In genomic region chr1:80412521-80412920, GRCm38 (mm10) we compare ENCODE assay signal across 26 mouse cellular contexts. TPM values are rescaled to one million over a fixed set of nuclear protein-coding genes. Genes with fewer than 3 reads are reported as not detected.
A peak's percentile ranks its signal among the peaks of the same experiment; 100 is the strongest.
DNase-seq lines count a peak whose midpoint lies in the region; ATAC-seq and TF ChIP-seq lines count a peak whose summit lies in the region.
"Had no signal": no experiment of that assay in that cellular context is flagged by ENCODE, and none has a peak within 500 bp of the region (broad histone marks: within the 10 kb centered on the region; RNA-seq: fewer than 3 reads in every experiment).

No protein-coding gene starts in this region.

- TF ChIP-seq CTCF in CH12.LX (conservative IDR thresholded peaks at IDR 0.05 in 1 of 2, IDR thresholded peaks at IDR 0.05 in 1 of 2; ENCODE audit: low read depth in 2 of 2, low read length in 2 of 2): no peak

- peak; percentile 6; the same call in 1 of the 2 replicates for TF ChIP-seq EP300 in CH12.LX (IDR thresholded peaks at IDR 0.05; ENCODE audit: low read length)

- DNase-seq in CH12.LX (ENCODE audit: extremely low read depth): no peak
- DNase-seq in naive thymus-derived CD4-positive, alpha-beta T cell, adult 2 months (ENCODE audit: low read depth): peak; percentile 45
- peak; percentile 19 to 31 for DNase-seq in thymus, postnatal 10 days (ENCODE audit: low spot score in 2 of 2)
- peak; percentile 38 for DNase-seq in thymus, postnatal 4 days
- no peak for DNase-seq in urinary bladder, adult 2 months (ENCODE audit: low spot score)
- no peak for DNase-seq in forebrain, embryonic 11.5 days (ENCODE audit: low spot score)
- no peak for DNase-seq in ovary, postnatal 36 days (ENCODE audit: low spot score)
- DNase-seq: adrenal gland, adult 8-10 months; adrenal gland, postnatal 36 days; cerebellum, adult 2 months; cerebellum, postnatal 14 days; gastrocnemius, postnatal 14 days; heart, adult 2 months had no signal

- in situ Hi-C loops in CH12.LX (cut with MboI; ENCODE audit: low pct_ligation_motif_present, low pct_unique_long_range_greater_than_20kb, low sequenced_read_pairs): loop anchor here (5.0 to 10.0 kb wide), 2 partner anchors 90 to 228 kb away; no protein-coding TSS in a partner anchor

- peak overlapping the region; percentile 33; the same call in 1 of the 2 replicates for H3K4me2 ChIP-seq in CH12.LX (ENCODE audit: insufficient read depth, low read depth, poor library complexity, severe bottlenecking)
- no peak overlapping the region for H3K4me2 ChIP-seq in forebrain, embryonic 11.5 days (ENCODE audit: low read depth, low read length, severe bottlenecking)
- H3K4me2 ChIP-seq: embryonic facial prominence, embryonic 12.5 days; forebrain, embryonic 12.5 days; heart, embryonic 11.5 days; heart, embryonic 15.5 days; hindbrain, embryonic 15.5 days had no signal

- H3K9me3 ChIP-seq in CH12.LX (replicated peaks; ENCODE audit: low read length): peaks cover 3% of the 10 kb centered on the region
- H3K9me3 ChIP-seq in forebrain, embryonic 11.5 days (ENCODE audit: control insufficient read depth, low read length): no peaks in the 10 kb centered on the region
- H3K9me3 ChIP-seq: embryonic facial prominence, embryonic 12.5 days; forebrain, embryonic 12.5 days; G1E; heart, embryonic 15.5 days; hindbrain, embryonic 15.5 days had no signal

- no peaks in the 10 kb centered on the region for H3K79me2 ChIP-seq in CH12.LX (replicated peaks; ENCODE audit: control insufficient read depth, extremely low read depth, insufficient read depth, poor library complexity, severe bottlenecking)

- dilution Hi-C loops in CH12.LX (cut with MboI; ENCODE audit: extremely low pct_ligation_motif_present, extremely low pct_unique_long_range_greater_than_20kb, low sequenced_read_pairs): no loop called here

- 0 out of 2 replicates have a peak overlapping the region, but pooled peaks have one; percentile 1 for H3K9ac ChIP-seq in CH12.LX (ENCODE audit: insufficient read depth, low read depth)
- no peak overlapping the region for H3K9ac ChIP-seq in forebrain, embryonic 11.5 days (ENCODE audit: low read length)
- H3K9ac ChIP-seq: embryonic facial prominence, embryonic 12.5 days; forebrain, embryonic 12.5 days; heart, embryonic 15.5 days; hindbrain, embryonic 15.5 days had no signal

- no peak overlapping the region for H3K4me3 ChIP-seq in CH12.LX (replicated peaks in 1 of 3; ENCODE audit: low read depth in 2 of 3, low read length in 2 of 3, poor library complexity in 1 of 3)
- H3K4me3 ChIP-seq in forebrain, embryonic 11.5 days (ENCODE audit: low read depth, low read length): no peak overlapping the region
- H3K4me3 ChIP-seq: embryonic facial prominence, embryonic 12.5 days; forebrain, embryonic 12.5 days; heart, adult 2 months; heart, embryonic 15.5 days; hindbrain, embryonic 15.5 days had no signal

- TF ChIP-seq RAD21 in CH12.LX (IDR thresholded peaks at IDR 0.05; ENCODE audit: low read depth, low read length): no peak

- H3K36me3 ChIP-seq in CH12.LX (replicated peaks in 1 of 2; ENCODE audit: control insufficient read depth in 1 of 2, insufficient read depth in 1 of 2, low read length in 1 of 2): peaks cover 0 to 3% of the 10 kb centered on the region in 2 experiments
- no peaks in the 10 kb centered on the region for H3K36me3 ChIP-seq in forebrain, embryonic 11.5 days (ENCODE audit: control insufficient read depth, insufficient read depth, low read length)
- H3K36me3 ChIP-seq: embryonic facial prominence, embryonic 12.5 days; forebrain, embryonic 12.5 days; G1E; heart, embryonic 15.5 days; hindbrain, embryonic 15.5 days had no signal

- TF ChIP-seq POLR2A in CH12.LX (IDR thresholded peaks at IDR 0.05; ENCODE audit: low read depth, low read length): no peak

- peak overlapping the region; percentile 24 for H3K27ac ChIP-seq in CH12.LX (ENCODE audit: insufficient read depth, low read depth)
- no peak overlapping the region for H3K27ac ChIP-seq in forebrain, embryonic 11.5 days (ENCODE audit: low read depth, low read length)
- H3K27ac ChIP-seq: embryonic facial prominence, embryonic 12.5 days; forebrain, embryonic 12.5 days; heart, adult 2 months; heart, embryonic 15.5 days; hindbrain, embryonic 15.5 days had no signal

- no peak for ATAC-seq in forebrain, embryonic 11.5 days (replicated peaks; ENCODE audit: low FRiP score)
- ATAC-seq: forebrain, embryonic 16.5 days; inflammation-experienced regulatory T-cells, adult 6 months had no signal

- no peaks in the 10 kb centered on the region for H3K27me3 ChIP-seq in CH12.LX (replicated peaks)
- H3K27me3 ChIP-seq in forebrain, embryonic 11.5 days (ENCODE audit: control insufficient read depth, insufficient read depth, low read length): peaks cover 4% of the 10 kb centered on the region
- H3K27me3 ChIP-seq: embryonic facial prominence, embryonic 12.5 days; heart, embryonic 15.5 days; hindbrain, embryonic 15.5 days had no signal

- 79% methylated on average over 2 of the region's 2 CpGs for WGBS in forebrain, embryonic 11.5 days

- H3K4me1 ChIP-seq in CH12.LX (ENCODE audit: control insufficient read depth in 1 of 2, insufficient read depth in 2 of 2): peaks cover 16 to 82% of the 10 kb centered on the region in 2 experiments
- no peaks in the 10 kb centered on the region; the same call in 1 of the 2 replicates for H3K4me1 ChIP-seq in forebrain, embryonic 11.5 days (replicated peaks; ENCODE audit: control insufficient read depth, insufficient read depth, low read length)
- H3K4me1 ChIP-seq: embryonic facial prominence, embryonic 12.5 days; forebrain, embryonic 12.5 days; hindbrain, embryonic 15.5 days had no signal

TF ChIP-seq in CH12.LX, 34 proteins besides CTCF, POLR2A, EP300 and RAD21:
- TF ChIP-seq MAX (IDR thresholded peaks at IDR 0.05; ENCODE audit: low read length) (peak; percentile 16; the same call in 1 of the 2 replicates), IRF4 (IDR thresholded peaks at IDR 0.05; ENCODE audit: low read depth, low read length) (no peak), TBP (conservative IDR thresholded peaks at IDR 0.05; ENCODE audit: low read depth, low read length) (0 out of 2 replicates have a peak, but pooled peaks have one; percentile 24)
TF ChIP-seq in CH12.LX: peak in this region for 2.

RNA-seq across cellular contexts. Expression of gene Gm45261, which starts 48.7 kb away (rescaled TPM):
- total RNA-seq in CH12.LX (2012; rRNA removed): not detected in 2 replicates
- total RNA-seq in CH12.LX (2014; rRNA removed): not detected in 2 replicates
- not detected in 2 replicates for polyA plus RNA-seq in CH12.LX (2012; ENCODE audit: insufficient read length, low read depth)
- polyA plus RNA-seq in urinary bladder, adult 2 months (2012; rRNA removed): not detected in 2 replicates
- polyA plus RNA-seq in forebrain, embryonic 11.5 days (2014; fragmentation: Nextera tagmentation; extraction: Ambion mirVana): not detected in 2 replicates
- total RNA-seq: adrenal gland, adult 8-10 months; adrenal gland, postnatal 36 days; G1E; gastrocnemius, postnatal 14 days; heart, adult 2 months; heart, postnatal 25 days had no signal
- polyA plus RNA-seq: cerebellum, adult 2 months; cortical plate, adult 2 months; embryonic facial prominence, embryonic 12.5 days; forebrain, embryonic 12.5 days; forebrain, embryonic 16.5 days; frontal cortex, adult 2 months; G1E; gonadal fat pad, adult 2 months; heart, adult 2 months; heart, embryonic 11.5 days; heart, embryonic 15.5 days; hindbrain, embryonic 11.5 days; hindbrain, embryonic 15.5 days; inflammation-experienced regulatory T-cells, adult 6 months had no signal

Comparison
In these comparisons a context has a peak if more than half of its experiments do, and no peak if none do; other contexts are left out.
1. DNase-seq: peak in naive thymus-derived CD4-positive, alpha-beta T cell, adult 2 months (single experiment), thymus, postnatal 10 days (2 of 2) and thymus, postnatal 4 days (single experiment); none in CH12.LX (single experiment), urinary bladder, adult 2 months (single experiment), forebrain, embryonic 11.5 days (single experiment) and ovary, postnatal 36 days (single experiment).